Mouse (Mus musculus) spleen, adult 2 months (tissue): ENCODE measurements around the gene Ndufv2. TPM values are rescaled to one million over a fixed set of nuclear protein-coding genes. Genes with fewer than 3 reads are reported as not detected.

Source experiments
- DNase-seq, 2 experiments: peaks; one replicate each; pipeline versions ENCODE4 v3.0.0 to v3.0.0-alpha.2; 2012 to 2021; ENCODE audit warnings: low spot score in 2 of 2, low read depth in 1 of 2
- H3K27ac ChIP-seq: fragments of 200-500 bp; 2 replicates; pipeline ENCODE4 v1.5.1; 2012; ENCODE audit warnings: low read length, inconsistent platforms; ENCODE audit not compliant: insufficient read depth
- H3K27me3 ChIP-seq: fragments of 200-500 bp; 2 replicates; pipeline ENCODE4 v1.6.1; 2012; ENCODE audit warnings: mild to moderate bottlenecking, moderate library complexity, low read length, inconsistent platforms; ENCODE audit not compliant: control insufficient read depth, insufficient read depth
- H3K36me3 ChIP-seq: fragments of 200-500 bp; 2 replicates; pipeline ENCODE4 v1.6.1; 2012; ENCODE audit warnings: mild to moderate bottlenecking, low read length, inconsistent platforms; ENCODE audit not compliant: control insufficient read depth, insufficient read depth
- H3K4me1 ChIP-seq: fragments of 200-500 bp; 2 replicates; pipeline ENCODE4 v1.6.1; 2011; ENCODE audit warnings: inconsistent platforms; ENCODE audit not compliant: control insufficient read depth, insufficient read depth, insufficient read length
- H3K4me3 ChIP-seq: fragments of 200-500 bp; 2 replicates; pipeline ENCODE4 v1.5.1; 2011; ENCODE audit warnings: mild to moderate bottlenecking, inconsistent platforms; ENCODE audit not compliant: insufficient read depth, insufficient read length; ENCODE audit errors: extremely low read depth
- CTCF ChIP-seq: fragments of 200-500 bp; IDR thresholded peaks from 2 replicates; pipeline ENCODE4 v1.5.1; 2011; ENCODE audit warnings: mild to moderate bottlenecking, inconsistent platforms; ENCODE audit not compliant: insufficient read depth, insufficient read length, insufficient replicate concordance; ENCODE audit errors: extremely low read depth
- POLR2A ChIP-seq: fragments of 200-500 bp; IDR thresholded peaks from 2 replicates; pipeline ENCODE4 v1.6.1; 2011; ENCODE audit warnings: low read depth, low read length, inconsistent platforms
- WGBS: fragments of 180-500 bp; shearing (Covaris S2); methylation state at CpG from one replicate; pipeline ENCODE4 v1.1.7; 2018; 5-methylcytosine and 5-hydroxymethylcytosine counted together
- polyA plus RNA-seq: library from polyadenylated mRNA; depleted of rRNA; stranded (reverse); fragments of >200 nt; gene quantifications from 2 replicates; pipeline ENCODE4 v1.2.3, GENCODE M21; 2012

Gene Ndufv2
- polyA plus RNA-seq, 1 experiment: 15.3 TPM

DNA sequence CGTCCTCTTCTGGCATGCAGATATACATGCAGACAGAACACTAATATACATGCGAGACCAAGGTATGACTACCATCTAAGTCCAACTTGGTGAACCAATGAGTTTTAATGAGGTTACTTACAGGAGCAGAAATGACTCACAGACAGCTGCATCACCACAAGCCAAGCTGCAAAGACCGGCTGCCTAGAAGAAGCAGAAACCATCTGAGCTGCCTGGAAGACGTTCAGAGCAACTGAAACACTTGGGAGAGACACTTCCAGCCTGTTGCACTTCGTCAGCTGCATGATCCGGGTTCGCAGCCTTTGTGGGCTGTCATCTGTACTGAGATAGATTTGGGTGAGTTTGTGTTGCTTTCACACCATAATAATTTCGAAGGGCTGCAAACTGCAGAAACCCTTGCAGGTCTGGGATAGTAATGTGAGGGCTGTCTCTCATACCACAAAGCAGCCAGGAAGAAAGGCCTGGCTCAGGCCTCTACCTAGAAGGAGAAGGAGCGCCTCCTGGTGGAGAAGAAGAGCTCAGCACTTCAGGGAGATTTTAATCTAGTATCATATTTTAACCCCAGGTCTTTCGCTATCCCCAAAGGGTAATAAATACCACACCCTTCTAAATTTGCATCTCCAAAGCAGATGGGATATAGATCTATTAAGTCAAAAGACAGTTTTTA is 5.4 kb upstream of the Ndufv2 start:
- no peaks in the 10 kb centered on the region for H3K36me3 ChIP-seq
- H3K4me1 ChIP-seq: no peaks in the 10 kb centered on the region; the same call in 1 of the 2 replicates
- H3K27ac ChIP-seq: no peak overlapping the region
- no peak overlapping the region for H3K4me3 ChIP-seq
- H3K27me3 ChIP-seq: no peaks in the 10 kb centered on the region
- TF ChIP-seq CTCF (peak; percentile 71; the same call in 1 of the 2 replicates), POLR2A (no peak)
- WGBS: 51% methylated on average over 10 of the region's 10 CpGs
- DNase-seq: peak; percentile 53 to 66

DNA sequence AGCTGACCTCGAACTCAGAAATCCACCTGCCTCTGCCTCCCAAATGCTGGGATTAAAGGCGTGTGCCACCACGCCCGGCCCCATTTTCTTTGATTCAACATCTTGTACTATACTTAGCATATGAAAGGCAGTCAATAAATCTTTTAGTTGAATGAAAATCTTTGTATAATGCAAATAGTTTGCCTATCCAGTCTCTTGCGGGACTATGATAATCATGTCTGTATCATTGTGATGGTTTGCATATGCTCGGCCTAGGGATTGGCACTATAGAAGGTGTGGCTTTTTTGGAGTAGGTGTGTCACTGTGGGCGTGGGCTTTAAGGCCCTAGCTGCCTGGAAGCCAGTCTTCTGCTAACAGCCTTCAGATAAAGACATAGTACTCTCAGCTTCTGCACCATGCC is 2.7 kb upstream of the Ndufv2 start:
- no peaks in the 10 kb centered on the region for H3K27me3 ChIP-seq
- H3K36me3 ChIP-seq: no peaks in the 10 kb centered on the region
- H3K4me1 ChIP-seq: peaks cover 2% of the 10 kb centered on the region; the same call in 1 of the 2 replicates
- WGBS: 88% methylated on average over 7 of the region's 7 CpGs
- no peak overlapping the region for H3K4me3 ChIP-seq
- TF ChIP-seq CTCF (no peak), POLR2A (no peak)
- DNase-seq: no peak
- H3K27ac ChIP-seq: no peak overlapping the region

DNA sequence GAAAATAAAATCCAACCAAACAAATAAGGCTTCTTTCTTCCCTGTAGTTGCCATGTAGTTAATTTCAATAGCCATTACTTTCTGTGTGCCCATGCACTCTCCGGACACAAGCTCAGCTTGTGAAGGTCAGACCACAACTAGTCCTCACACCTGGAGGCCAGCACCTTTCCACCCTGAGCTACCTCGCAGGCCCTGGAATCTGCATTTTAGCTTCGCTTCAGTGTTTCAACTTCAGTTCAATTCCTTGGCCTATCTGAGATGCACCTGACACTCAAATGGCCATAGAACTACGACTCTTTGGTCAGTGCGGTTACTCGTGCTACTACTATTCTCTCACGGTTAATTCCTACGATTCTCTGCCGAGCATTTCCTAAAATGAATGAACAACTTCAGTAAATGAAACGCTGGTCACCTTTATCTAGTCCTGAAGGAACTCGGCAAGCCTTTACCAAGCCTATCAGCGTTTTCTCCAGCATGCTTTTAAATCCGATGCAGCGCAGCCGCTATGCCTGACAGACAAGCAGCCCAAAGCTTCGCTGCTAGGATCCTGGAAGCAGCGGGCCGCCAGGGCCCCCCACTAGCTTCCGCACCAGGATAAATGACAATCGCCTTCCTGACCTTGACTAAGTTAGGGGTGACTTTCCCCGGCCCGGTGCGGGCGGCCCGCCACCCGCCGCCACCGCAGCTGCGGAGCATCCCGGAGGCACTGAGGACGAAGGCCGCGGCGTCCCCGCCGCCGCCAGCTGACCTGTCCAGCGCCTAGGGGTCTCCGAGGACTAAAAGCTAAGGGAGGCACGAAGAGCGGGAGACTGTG is 586 bp downstream of the Ndufv2 start:
- Histone ChIP-seq H3K36me3 (no peaks in the 10 kb centered on the region; the same call in 1 of the 2 replicates), H3K4me3 (peak overlapping the region; percentile 90), H3K27ac (peak overlapping the region; percentile 90), H3K27me3 (no peaks in the 10 kb centered on the region), H3K4me1 (peaks cover 2% of the 10 kb centered on the region; the same call in 1 of the 2 replicates)
- no peak for DNase-seq
- WGBS: under 1% methylated on average over 41 of the region's 41 CpGs
- TF ChIP-seq CTCF: no peak
- no peak for TF ChIP-seq POLR2A

DNA sequence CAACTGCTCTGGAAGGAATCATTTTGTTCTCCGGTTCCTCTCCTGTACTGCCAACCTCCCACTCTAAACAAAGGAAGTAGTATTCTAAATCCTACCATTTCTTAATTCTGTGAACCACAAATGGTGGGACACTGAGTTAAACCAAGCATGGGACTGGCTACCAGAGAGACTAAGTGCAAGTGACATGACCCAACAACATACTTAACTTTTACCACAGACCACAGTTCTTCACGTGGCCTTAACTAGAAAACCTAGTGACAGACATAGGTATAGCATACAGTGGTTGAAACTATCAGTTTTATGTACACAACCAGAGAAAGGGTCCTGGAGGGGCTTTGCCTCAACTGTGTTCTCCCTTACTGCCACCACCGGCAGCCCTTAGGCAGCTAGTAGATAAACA is 8.7 kb downstream of the Ndufv2 start:
- Histone ChIP-seq H3K4me3 (no peak overlapping the region), H3K27me3 (no peaks in the 10 kb centered on the region), H3K27ac (no peak overlapping the region), H3K4me1 (no peaks in the 10 kb centered on the region), H3K36me3 (peaks cover 6% of the 10 kb centered on the region)
- TF ChIP-seq CTCF: no peak
- no peak for TF ChIP-seq POLR2A
- no peak for DNase-seq
- 82% methylated on average over 3 of the region's 3 CpGs for WGBS

DNA sequence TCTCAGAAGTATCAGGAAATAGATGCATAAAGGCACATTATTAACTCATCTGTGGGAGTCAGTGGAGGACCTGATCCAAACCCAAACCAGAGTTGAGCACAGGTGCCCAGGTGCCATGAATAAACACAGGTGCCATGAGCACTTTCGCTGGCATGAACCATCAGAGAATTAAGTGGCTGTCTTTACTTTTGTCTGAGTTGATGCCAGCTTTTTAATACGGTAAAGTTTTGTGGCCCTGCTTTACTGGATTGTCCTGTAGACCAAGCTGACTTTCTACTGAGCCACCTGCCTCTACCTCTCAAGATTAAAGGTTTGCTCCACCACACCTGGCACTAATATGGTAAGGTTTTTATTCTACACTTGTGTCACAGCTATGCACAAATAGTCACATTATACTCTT is 9.3 kb downstream of the Ndufv2 start:
- H3K36me3 ChIP-seq: peaks cover 9% of the 10 kb centered on the region
- no peak for DNase-seq
- no peaks in the 10 kb centered on the region for H3K4me1 ChIP-seq
- no peak overlapping the region for H3K4me3 ChIP-seq
- no peak for TF ChIP-seq CTCF
- no peak for TF ChIP-seq POLR2A
- no peak overlapping the region for H3K27ac ChIP-seq
- 93% methylated on average over 2 of the region's 2 CpGs for WGBS
- no peaks in the 10 kb centered on the region for H3K27me3 ChIP-seq

DNA sequence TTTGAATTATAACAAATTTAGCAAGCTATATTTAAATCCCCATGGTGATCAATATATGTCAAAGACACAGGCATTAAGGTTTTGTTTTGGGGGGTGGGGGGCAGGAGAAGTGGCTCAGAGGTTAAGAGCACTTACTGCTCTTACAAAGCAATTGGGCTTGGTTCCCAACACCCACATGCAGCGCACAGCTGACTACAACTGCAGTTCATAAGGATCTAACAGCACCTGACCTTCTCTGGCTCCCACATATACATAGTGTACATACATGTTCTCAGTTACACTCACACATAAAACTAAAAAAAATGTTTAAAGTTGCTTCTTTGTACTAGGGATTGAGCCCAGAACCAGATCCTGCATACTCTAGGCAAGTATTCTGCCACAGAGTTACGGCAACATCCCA is 10.0 kb downstream of the Ndufv2 start:
- H3K27ac ChIP-seq: no peak overlapping the region
- TF ChIP-seq POLR2A: no peak
- TF ChIP-seq CTCF: no peak
- no peak overlapping the region for H3K4me3 ChIP-seq
- H3K27me3 ChIP-seq: no peaks in the 10 kb centered on the region
- peaks cover 12% of the 10 kb centered on the region for H3K36me3 ChIP-seq
- WGBS: 95% methylated on average over 2 of the region's 2 CpGs
- no peaks in the 10 kb centered on the region for H3K4me1 ChIP-seq
- DNase-seq: no peak

DNA sequence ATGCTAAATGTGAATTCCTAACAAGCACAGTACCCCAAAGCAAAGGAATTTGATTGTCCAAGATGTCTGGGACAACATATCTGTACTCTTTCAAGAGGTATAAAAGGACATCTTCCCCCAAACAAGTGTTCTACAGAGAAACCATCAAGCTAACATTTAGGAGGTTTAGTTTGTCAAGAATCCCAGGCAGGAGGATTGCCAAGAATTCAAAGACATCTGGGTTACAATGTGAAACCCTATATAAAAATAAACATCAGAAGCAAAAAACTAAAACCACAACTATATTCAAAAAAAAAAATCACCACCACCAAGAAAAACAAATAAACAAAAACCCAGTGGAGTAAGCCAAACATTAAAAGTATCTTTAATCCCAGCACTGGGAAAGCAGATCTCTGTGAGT is 11.1 kb downstream of the Ndufv2 start:
- H3K27ac ChIP-seq: no peak overlapping the region
- DNase-seq: no peak
- H3K27me3 ChIP-seq: no peaks in the 10 kb centered on the region
- H3K36me3 ChIP-seq: peaks cover 14% of the 10 kb centered on the region
- H3K4me1 ChIP-seq: no peaks in the 10 kb centered on the region
- no peak overlapping the region for H3K4me3 ChIP-seq
- TF ChIP-seq CTCF: no peak
- TF ChIP-seq POLR2A: no peak
